In genomic region chr1:89131707-89132106, GRCm38 (mm10) we compare ENCODE assay signal across 11 mouse cellular contexts.
A peak's percentile ranks its signal among the peaks of the same experiment; 100 is the strongest.
DNase-seq lines count a peak whose midpoint lies in the region; ATAC-seq lines count a peak whose summit lies in the region.
"Had no signal": no experiment of that assay in that cellular context is flagged by ENCODE, and none has a peak within 500 bp of the region (broad histone marks: within the 10 kb centered on the region; RNA-seq: fewer than 3 reads in every experiment).

No protein-coding gene starts in this region.

- no peak overlapping the region for H3K4me2 ChIP-seq in midbrain, embryonic 16.5 days (ENCODE audit: low read length)
- H3K4me2 ChIP-seq: limb, embryonic 13.5 days; neural tube, embryonic 13.5 days had no signal

- ATAC-seq in midbrain, embryonic 16.5 days: no peak

- H3K9me3 ChIP-seq in midbrain, embryonic 16.5 days (replicated peaks; ENCODE audit: control insufficient read depth, low read length, poor library complexity, severe bottlenecking): 0 out of 2 replicates have a peak, but pooled peaks cover 2% of the 10 kb centered on the region
- H3K9me3 ChIP-seq: neural tube, embryonic 13.5 days had no signal

- H3K9ac ChIP-seq in midbrain, embryonic 16.5 days (ENCODE audit: low read depth, low read length): no peak overlapping the region
- H3K9ac ChIP-seq: limb, embryonic 13.5 days; neural tube, embryonic 13.5 days had no signal

- H3K36me3 ChIP-seq in midbrain, embryonic 16.5 days (ENCODE audit: control insufficient read depth, insufficient read depth, low read length): no peaks in the 10 kb centered on the region

- no peak overlapping the region for H3K4me3 ChIP-seq in midbrain, embryonic 16.5 days (ENCODE audit: low read depth, low read length)
- H3K4me3 ChIP-seq: limb, embryonic 13.5 days; neural tube, embryonic 13.5 days had no signal

- whole genome bisulfite sequencing in midbrain, embryonic 16.5 days: 84% methylated on average over 8 of the region's 8 CpGs

- DNase-seq in kidney, adult 11 months: peak; percentile 74
- no peak for DNase-seq in kidney, postnatal 10 days
- peak; percentile 46 for DNase-seq in Muller cell, postnatal 12 days (ENCODE audit: inconsistent ontology term)
- peak; percentile 43 to 52 for DNase-seq in cerebellum, postnatal 25 days
- DNase-seq in kidney, postnatal 14 days: peak; percentile 49
- DNase-seq in left cerebral cortex, postnatal 14 days (ENCODE audit: low spot score in 2 of 2): no peak
- no peak for DNase-seq in B cell, adult 2 months
- DNase-seq: thymus, adult 18-20 months had no signal

- no peak overlapping the region for H3K27ac ChIP-seq in midbrain, embryonic 16.5 days (ENCODE audit: low read length)
- H3K27ac ChIP-seq: limb, embryonic 13.5 days; neural tube, embryonic 13.5 days had no signal

- no peaks in the 10 kb centered on the region; the same call in 1 of the 2 replicates for H3K4me1 ChIP-seq in midbrain, embryonic 16.5 days (ENCODE audit: control insufficient read depth, insufficient read depth, low read length)

- intact Hi-C loops in left cerebral cortex, postnatal 14 days (cut with DNase I): no loop called here

- no peaks in the 10 kb centered on the region for H3K27me3 ChIP-seq in midbrain, embryonic 16.5 days (ENCODE audit: control insufficient read depth, insufficient read depth, low read depth, low read length)
- H3K27me3 ChIP-seq: limb, embryonic 13.5 days; neural tube, embryonic 13.5 days had no signal

Comparison
In these comparisons a context has a peak if more than half of its experiments do, and no peak if none do; other contexts are left out.
1. DNase-seq: peak in kidney, adult 11 months (single experiment), Muller cell, postnatal 12 days (single experiment), cerebellum, postnatal 25 days (2 of 2) and kidney, postnatal 14 days (single experiment); none in kidney, postnatal 10 days (single experiment), left cerebral cortex, postnatal 14 days (0 of 2) and B cell, adult 2 months (0 of 2).